Mouse (Mus musculus) heart, adult 18-20 months (tissue): ENCODE results near the gene Syt2. TPM values are rescaled to one million over a fixed set of nuclear protein-coding genes. Genes with fewer than 3 reads are reported as not detected.
A peak's percentile ranks its signal among the peaks of the same experiment; 100 is the strongest.

Source experiments
- DNase-seq, 2 experiments: peaks; one replicate each; pipeline ENCODE4 v3.0.0; 2021 to 2022; ENCODE audit warnings: mixed read lengths in 1 of 2
- long read RNA-seq, 2 experiments: library from polyadenylated mRNA; stranded (forward); transcript quantifications; one replicate each; pipeline ENCODE4 v2.0.0; 2021
- total RNA-seq, 2 experiments: library from RNA; stranded (reverse); gene quantifications; 2 replicates each; pipeline ENCODE4 v1.2.3; 2021

Gene Syt2
- not detected for total RNA-seq
- long read RNA-seq, experiment 1 = 0 reads
- long read RNA-seq, experiment 2 = 0 reads

DNA sequence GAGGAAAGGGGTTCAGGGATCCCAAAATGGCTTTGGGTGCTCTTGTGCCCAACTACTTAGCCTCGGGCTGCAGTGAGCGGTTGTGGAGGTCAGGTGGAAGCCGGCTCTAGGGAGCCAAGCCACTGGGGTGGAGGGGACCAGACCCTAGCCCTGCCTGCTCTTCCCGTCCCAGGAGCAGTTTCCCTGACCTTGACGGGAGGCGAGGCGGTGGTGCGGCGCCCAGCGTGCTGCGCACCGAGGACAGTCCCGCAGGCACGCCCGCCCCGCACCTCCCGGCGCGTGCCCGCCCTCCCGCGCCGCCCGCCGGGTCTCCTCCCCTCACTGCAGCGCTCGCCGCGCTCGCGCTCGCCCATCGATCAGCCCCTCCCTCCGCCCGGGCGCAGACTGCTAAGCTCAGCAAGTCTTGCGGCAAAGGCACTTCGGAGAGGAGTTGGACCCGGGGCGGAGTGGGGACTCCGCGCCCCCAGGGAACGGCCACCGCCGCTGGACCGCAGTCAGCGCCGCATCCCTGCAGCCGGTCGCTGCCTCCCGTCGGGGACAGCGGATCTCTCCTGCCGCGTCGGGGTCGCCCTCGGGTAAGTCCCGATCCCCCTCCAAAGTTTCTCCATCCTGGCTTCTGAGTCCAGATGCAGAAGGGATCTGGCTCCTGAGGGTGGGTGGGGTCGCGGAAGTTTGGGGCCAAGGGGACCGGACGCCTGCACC lies at the start of gene Syt2:
TSS of gene Syt2 (plus strand) at position 417 of the 702 bp plus-strand sequence.
- peak; percentile 12 to 29 for DNase-seq

DNA sequence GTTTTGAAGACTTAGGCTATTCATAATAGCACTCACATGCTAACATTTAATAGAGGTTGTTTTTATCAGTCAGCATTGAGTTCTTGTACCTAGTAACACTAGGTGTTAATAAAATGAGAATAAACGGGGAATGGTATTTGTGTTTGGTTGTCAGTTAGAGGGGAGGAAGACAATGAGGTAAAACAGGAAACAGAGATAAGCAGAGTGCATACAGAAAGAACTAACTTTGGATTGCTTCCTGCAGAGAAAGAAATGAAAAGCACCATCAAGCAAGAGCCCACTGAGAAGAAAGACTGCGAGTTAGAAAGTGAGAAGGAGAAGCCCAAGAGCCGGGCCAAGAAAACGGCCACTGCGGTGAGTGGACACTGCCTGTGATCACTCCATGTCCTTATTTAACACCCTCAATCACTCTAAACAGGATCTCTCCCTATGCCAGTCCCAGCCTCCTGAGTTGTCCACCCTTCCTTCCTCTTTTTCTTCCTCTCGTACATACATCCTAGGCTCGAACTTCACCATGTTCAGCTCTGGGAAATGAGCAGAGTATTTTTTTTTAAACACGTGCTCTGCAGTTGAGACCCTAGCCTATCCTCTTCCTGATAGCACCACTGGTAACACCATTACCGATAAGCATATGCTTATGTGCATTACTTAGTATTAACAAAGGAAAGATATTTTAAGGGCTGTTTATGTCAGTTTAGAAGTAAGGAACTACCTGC lies 49.0 kb upstream of the Syt2 start:
- no peak for DNase-seq

DNA sequence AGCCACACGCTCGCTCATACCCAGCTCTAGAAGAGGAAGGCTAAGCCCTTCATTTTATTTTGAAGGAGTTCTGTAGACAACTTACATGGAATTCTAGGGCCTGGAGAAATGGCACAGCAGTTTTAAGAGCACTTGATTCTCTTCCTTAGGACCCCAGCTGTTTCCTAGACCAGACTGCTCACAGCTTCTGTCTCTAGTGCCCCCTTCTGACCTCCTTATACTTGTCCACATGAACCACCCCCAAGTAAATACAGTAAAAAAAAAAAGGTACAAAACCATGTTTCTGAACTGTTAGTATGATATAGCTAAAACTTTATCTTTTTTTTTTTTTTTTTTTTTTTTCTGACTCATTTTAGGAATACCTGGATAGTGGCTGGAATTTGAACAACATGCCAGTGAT lies 42.4 kb upstream of the Syt2 start:
- DNase-seq = no peak

GRCm38 (mm10) chr1:134605670-134606069 lies 40.8 kb upstream of the Syt2 start:
- no peak for DNase-seq

DNA sequence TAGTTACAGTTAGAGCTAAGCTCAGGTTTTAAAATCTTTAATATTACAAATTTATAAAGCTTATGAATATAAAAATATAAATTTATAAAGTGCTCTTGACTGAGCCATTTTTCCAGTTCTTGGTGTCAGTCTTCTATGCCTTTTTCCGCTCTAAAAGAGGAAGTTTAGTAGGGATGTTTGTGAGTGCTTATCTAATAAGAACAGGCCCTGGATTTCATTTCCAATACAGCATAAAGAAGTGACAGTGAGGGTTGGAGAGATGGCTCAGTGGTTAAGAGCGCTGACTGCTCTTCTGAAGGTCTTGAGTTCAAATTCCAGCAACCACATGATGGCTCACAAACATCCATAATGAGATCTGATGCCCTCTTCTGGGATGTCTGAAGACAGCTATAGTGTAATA lies 40.1 kb upstream of the Syt2 start:
- no peak for DNase-seq

GRCm38 (mm10) chr1:134607279-134607678 lies 39.2 kb upstream of the Syt2 start:
- no peak for DNase-seq

DNA sequence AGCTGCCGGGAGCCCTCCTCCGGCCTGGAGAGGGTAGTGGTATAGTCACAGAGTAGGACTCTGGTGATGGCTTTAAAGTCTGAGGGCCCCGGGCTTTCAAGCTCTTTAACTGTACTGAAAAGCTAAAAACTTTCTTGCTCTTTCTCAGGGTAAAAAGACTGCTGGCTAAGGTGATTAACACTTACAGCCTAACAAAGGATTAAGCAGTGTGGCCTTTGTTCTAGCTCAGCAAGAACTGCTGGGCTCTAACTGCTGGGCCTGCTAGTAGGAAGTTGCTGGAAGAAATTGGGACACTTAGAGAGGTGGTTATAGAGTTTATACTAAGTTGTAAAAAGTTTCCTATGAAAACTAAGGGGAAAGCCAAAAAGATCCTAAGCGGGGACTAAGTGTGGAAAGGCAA lies 37.3 kb upstream of the Syt2 start:
- DNase-seq = no peak

DNA sequence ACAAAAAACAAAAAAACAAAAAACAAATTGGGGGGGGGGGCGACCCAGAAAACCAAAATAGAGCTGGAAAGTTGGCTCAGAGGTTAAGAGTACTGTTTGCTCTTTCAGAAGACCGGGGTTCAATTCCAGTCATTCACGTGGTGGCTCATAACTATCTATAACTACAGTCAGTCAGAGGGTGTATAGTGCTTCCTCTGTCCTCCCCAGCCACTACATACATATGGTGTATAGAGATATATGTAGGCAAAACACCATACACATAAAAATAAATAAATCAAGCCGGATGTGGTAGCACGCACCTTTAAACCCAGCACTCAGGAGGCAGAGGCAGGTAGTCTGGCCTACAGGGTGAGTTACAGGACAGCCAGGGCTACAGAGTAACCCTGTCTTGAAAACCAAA lies 31.9 kb upstream of the Syt2 start:
- no peak for DNase-seq

- no peak for DNase-seq
Observed at GRCm38 (mm10) chr1:134614988-134615387, 31.5 kb upstream of the Syt2 start.

- no peak for DNase-seq
Observed at GRCm38 (mm10) chr1:134617656-134618055, 28.8 kb upstream of the Syt2 start.

- no peak for DNase-seq
Observed at GRCm38 (mm10) chr1:134625325-134625724, 21.2 kb upstream of the Syt2 start.

DNA sequence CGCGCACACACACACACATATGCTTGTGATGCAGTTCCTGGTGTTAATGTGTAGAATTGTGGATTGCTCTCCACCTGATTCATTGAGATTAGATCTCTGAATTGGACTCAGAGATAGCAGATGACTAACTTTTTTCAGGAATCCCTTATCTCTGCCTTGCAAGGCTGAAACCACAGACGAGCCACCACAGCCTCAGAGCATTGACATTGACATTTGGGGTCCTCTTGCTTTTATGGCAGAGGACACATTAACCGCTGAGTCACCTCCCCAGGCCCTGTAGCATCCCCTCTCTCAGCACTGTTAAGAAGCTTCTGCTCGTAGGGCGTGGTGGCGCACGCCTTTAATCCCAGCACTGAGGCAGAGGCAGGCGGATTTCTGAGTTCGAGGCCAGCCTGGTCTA lies 17.0 kb upstream of the Syt2 start:
- DNase-seq = no peak

DNA sequence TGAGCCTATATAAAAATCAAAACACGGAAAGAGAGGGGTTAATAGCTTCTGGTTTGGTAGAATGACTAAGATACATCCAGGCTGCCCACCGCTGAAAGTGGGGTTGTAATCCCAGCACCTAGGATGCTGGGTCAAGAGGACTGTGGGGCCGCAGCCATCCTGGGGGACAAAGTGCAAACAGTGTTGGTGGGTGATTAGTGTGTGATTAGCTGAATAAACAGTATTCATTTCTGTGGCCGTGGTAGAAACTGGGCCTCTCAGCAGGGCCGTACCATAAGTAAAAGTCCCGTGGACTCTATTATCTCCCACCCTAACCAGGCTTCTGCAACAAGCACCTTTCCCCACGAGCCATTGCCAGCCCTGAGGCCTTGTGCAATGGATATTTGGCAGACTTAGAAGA lies 12.2 kb upstream of the Syt2 start:
- DNase-seq = no peak

DNA sequence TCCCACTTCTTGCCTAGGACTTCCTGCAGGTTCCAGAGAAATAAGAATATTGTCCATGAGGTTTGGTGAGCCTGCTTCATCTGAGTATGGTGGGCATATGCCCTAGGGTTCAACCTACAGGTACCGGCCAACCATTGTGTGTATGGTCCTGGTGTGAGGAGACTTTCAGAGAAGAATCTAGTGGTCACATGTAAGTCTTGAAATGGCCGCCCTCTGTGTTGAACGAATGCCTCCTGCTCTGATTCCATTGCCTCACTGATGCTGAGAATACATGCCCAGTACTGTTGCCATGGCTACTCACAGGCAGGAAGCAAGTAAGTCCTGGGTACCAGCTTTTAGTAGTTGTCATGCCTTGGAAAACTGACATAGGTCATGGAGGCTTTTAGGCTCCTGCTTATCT lies 10.2 kb upstream of the Syt2 start:
- DNase-seq = no peak

DNA sequence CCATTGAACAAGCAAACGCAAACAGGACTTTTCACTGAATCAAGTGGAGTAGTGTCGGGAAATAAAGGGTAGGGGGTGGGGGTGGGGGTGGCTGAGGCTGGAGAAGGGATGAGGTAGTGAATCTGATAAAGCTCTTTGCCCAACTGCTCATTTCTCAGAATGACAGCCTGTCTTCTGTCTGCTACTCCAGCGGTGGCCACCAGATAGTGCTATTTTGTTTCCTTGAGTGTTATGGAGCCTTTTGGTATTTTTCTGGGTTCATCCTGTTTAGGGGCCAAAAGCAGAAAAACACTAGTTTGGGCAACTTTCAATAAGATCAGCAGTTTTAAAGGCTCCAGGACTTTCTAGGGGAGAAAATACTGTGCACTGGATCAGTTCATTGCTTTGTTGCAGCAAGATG lies 9.8 kb upstream of the Syt2 start:
- DNase-seq = peak in 1 of 2 experiments; percentile 50

DNA sequence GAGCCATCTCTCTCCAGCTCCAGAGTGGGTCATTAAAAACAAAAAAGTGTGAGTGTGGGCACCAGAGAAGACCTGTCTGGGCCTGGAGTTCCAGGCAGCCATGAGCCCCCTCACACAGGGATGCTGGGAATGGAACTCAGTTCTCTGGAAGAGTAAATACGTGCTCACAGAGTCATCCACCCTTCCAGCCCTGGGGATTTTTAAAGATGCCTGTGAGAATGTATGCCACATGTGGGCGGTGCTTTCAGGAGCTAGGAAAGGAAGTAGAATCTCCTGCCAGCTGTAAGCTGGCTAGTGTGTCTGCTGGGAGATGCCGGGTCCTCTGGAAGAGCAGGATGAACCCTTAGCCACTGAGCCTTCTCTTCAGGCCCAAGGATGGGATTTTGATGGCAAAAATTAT lies 8.4 kb upstream of the Syt2 start:
- no peak for DNase-seq

- peak; percentile 30 to 63 for DNase-seq
Observed at GRCm38 (mm10) chr1:134638522-134638921, 8.0 kb upstream of the Syt2 start.

- no peak for DNase-seq
Observed at GRCm38 (mm10) chr1:134639460-134639859, 7.0 kb upstream of the Syt2 start.

GRCm38 (mm10) chr1:134641507-134641906 lies 5.0 kb upstream of the Syt2 start:
- DNase-seq = no peak

DNA sequence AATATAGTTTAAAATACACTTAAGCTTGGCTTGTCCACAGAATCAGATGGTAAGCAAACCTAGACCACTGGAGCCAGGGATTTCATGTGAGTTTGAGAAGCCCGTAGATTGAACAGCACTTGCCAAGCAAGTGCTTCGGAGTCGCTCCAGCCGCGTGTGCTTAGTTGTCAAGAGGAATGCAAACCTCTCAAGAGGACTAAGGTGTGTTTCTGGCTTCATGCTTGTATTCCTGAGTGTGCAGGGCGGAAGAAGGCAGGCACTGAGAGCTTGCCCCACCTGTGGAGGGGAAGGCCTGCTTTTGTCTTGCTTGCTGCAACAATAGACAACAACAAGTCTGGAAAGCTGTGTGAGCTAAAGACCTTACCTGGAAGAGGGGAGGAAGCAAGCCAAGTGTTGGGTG lies 2.8 kb upstream of the Syt2 start:
- DNase-seq = no peak

GRCm38 (mm10) chr1:134645408-134646200 lies 873 bp upstream of the Syt2 start:
- no peak for DNase-seq

DNA sequence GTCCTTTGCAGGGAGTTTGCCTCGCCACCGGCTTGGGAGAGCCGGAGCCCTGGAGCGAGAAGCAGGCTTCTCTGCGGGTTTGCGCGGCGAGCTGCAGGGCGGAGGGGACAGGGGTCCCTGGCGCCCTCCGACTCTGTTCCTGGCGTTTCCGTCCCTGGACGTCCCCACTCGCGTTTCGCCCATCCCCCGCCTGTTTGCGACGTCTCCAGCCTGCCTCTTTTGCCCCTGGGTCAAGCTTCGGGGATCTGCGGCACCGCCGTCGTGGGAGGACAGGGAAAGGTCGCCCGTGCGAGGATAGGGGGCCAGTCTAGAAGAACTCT lies 446 bp downstream of the Syt2 start:
- DNase-seq = no peak

DNA sequence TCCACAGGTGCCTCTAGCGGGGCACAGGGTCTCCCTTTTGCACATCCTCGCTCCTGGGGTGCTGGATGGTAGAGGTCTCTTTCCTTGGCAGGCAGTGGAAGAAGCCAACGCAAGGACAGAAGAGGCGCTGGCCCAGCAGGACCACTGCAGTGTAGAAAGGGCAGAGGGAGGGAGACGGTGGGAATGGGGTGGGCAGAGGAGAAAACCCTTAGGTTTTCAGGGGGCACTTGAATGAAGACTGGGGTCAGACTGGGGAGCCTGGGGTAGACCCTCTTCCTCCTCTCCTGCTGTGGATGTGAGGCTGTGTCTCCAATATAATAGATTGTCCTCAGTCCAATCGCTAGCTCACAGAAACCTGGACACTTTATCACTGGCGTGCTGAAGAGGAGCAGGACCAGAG lies 1.1 kb downstream of the Syt2 start:
- no peak for DNase-seq
